Mouse (Mus musculus) MEL (cell line): ENCODE measurements around the gene Tbc1d1. TPM values are rescaled to one million over a fixed set of nuclear protein-coding genes. Genes with fewer than 3 reads are reported as not detected.

Source experiments
- DNase-seq: peaks from one replicate; pipeline ENCODE4 v3.0.0; 2011; ENCODE audit warnings: low read depth, low spot score
- H3K27ac ChIP-seq: 2 replicates; pipeline ENCODE4 v1.5.1; 2012; ENCODE audit warnings: low read depth, mild to moderate bottlenecking, control low read depth, low read length, moderate library complexity; ENCODE audit not compliant: control insufficient read depth
- H3K27me3 ChIP-seq, 2 experiments: fragments of 150-350 bp in 1 of 2; sonication (generic) in 1 of 2; 2 replicates each; pipeline ENCODE4 v1.6.1; 2012; ENCODE audit warnings: low read length in 2 of 2, mild to moderate bottlenecking in 2 of 2, improper control_type of control experiment in 1 of 2, moderate library complexity in 1 of 2; ENCODE audit not compliant: insufficient read depth in 2 of 2, control insufficient read depth in 1 of 2
- H3K36me3 ChIP-seq, 2 experiments: 2 replicates each; pipeline ENCODE4 v1.6.1; 2012 to 2014; ENCODE audit warnings: low read length in 2 of 2, improper control_type of control experiment in 1 of 2, inconsistent platforms in 1 of 2, mild to moderate bottlenecking in 1 of 2; ENCODE audit not compliant: insufficient read depth in 2 of 2, control insufficient read depth in 1 of 2
- H3K4me1 ChIP-seq, 2 experiments: fragments of 150-350 bp in 1 of 2; sonication (generic) in 1 of 2; 2 replicates each; pipeline ENCODE4 v1.6.1; 2012; ENCODE audit warnings: low read length in 2 of 2, improper control_type of control experiment in 1 of 2, mild to moderate bottlenecking in 1 of 2; ENCODE audit not compliant: insufficient read depth in 2 of 2, control insufficient read depth in 1 of 2
- H3K4me3 ChIP-seq, 2 experiments: fragments of 150-350 bp in 1 of 2; sonication (generic) in 1 of 2; 2 replicates each; pipeline ENCODE4 v1.5.1; 2012; ENCODE audit warnings: low read depth in 2 of 2, low read length in 2 of 2, mild to moderate bottlenecking in 2 of 2, moderate library complexity in 2 of 2, control low read depth in 1 of 2, improper control_type of control experiment in 1 of 2; ENCODE audit not compliant: control insufficient read depth in 1 of 2, insufficient read depth in 1 of 2
- H3K79me2 ChIP-seq: 2 replicates; pipeline ENCODE4 v1.6.1; 2012; ENCODE audit warnings: mild to moderate bottlenecking, low read length, moderate library complexity; ENCODE audit not compliant: control insufficient read depth, poor library complexity, insufficient read depth
- H3K9ac ChIP-seq: 2 replicates; pipeline ENCODE4 v1.6.1; 2012; ENCODE audit warnings: low read depth, mild to moderate bottlenecking, control low read depth, low read length, moderate library complexity; ENCODE audit not compliant: control insufficient read depth, poor library complexity, severe bottlenecking
- H3K9me3 ChIP-seq: fragments of 150-350 bp; sonication (generic); replicated peaks from 2 replicates; pipeline ENCODE4 v1.6.1; 2012; ENCODE audit warnings: mild to moderate bottlenecking, low read length, improper control_type of control experiment, moderate library complexity; ENCODE audit not compliant: insufficient read depth
- CHD2 ChIP-seq: IDR thresholded peaks from 2 replicates; pipeline ENCODE4 v1.6.1; 2011; ENCODE audit warnings: low read length, improper control_type of control experiment
- KAT2A ChIP-seq: conservative IDR thresholded peaks from 2 replicates; pipeline ENCODE4 v1.6.1; 2012; ENCODE audit warnings: low read depth, low read length, improper control_type of control experiment, inconsistent platforms
- MXI1 ChIP-seq: IDR thresholded peaks from 2 replicates; pipeline ENCODE4 v1.6.1; 2011; ENCODE audit warnings: mild to moderate bottlenecking, low read depth, low read length, improper control_type of control experiment
- NELFE ChIP-seq: IDR thresholded peaks from 2 replicates; pipeline ENCODE4 v1.6.1; 2011; ENCODE audit warnings: low read depth, low read length, improper control_type of control experiment
- POLR2AphosphoS2 ChIP-seq: IDR thresholded peaks from 2 replicates; pipeline ENCODE4 v1.6.1; 2011; ENCODE audit warnings: low read length, improper control_type of control experiment
- SMC3 ChIP-seq: IDR thresholded peaks from 2 replicates; pipeline ENCODE4 v1.6.1; 2011; ENCODE audit warnings: low read depth, low read length, improper control_type of control experiment
- TAL1 ChIP-seq: IDR thresholded peaks from 2 replicates; pipeline ENCODE4 v1.6.1; 2012; ENCODE audit warnings: mild to moderate bottlenecking, inconsistent platforms, low read length, moderate library complexity, mixed read lengths
- UBTF ChIP-seq: IDR thresholded peaks from 2 replicates; pipeline ENCODE4 v1.6.1; 2012; ENCODE audit warnings: low read depth, mild to moderate bottlenecking, inconsistent platforms, low read length, improper control_type of control experiment, moderate library complexity, borderline replicate concordance; ENCODE audit not compliant: insufficient read depth
- ZKSCAN1 ChIP-seq: IDR thresholded peaks from 2 replicates; pipeline ENCODE4 v1.6.1; 2012; ENCODE audit warnings: low read depth, mild to moderate bottlenecking, inconsistent platforms, low read length, improper control_type of control experiment, moderate library complexity
- ZMIZ1 ChIP-seq: IDR thresholded peaks from 2 replicates; pipeline ENCODE4 v1.6.1; 2012; ENCODE audit warnings: low read depth, mild to moderate bottlenecking, inconsistent platforms, low read length, improper control_type of control experiment, moderate library complexity
- polyA plus RNA-seq, 2 experiments: library from polyadenylated mRNA; stranded (reverse) in 1 of 2; unstranded in 1 of 2; fragments of >175 nt in 1 of 2; fragments of >200 nt in 1 of 2; gene quantifications; 2 replicates each; pipeline versions ENCODE4 v1.2.1 to v1.2.4; 2012; ENCODE audit warnings: low replicate concordance in 2 of 2, low read depth in 1 of 2; ENCODE audit not compliant: insufficient read length in 2 of 2, insufficient read depth in 1 of 2, missing spikeins in 1 of 2
- total RNA-seq: library from RNA; depleted of rRNA; stranded (reverse); fragments of 300-350 nt; gene quantifications from 2 replicates; pipeline ENCODE4 v1.2.3, GENCODE M21; 2012

The Tbc1d1 gene
- total and polyA plus RNA-seq, 3 experiments = 22.5 to 24.4 TPM; not detected in 1

GRCm38 (mm10) chr5:64313481-64313880, 157.4 kb downstream of the Tbc1d1 start:
- no peak overlapping the region for H3K27ac ChIP-seq
- no peaks in the 10 kb centered on the region for H3K79me2 ChIP-seq
- TF ChIP-seq MXI1 (no peak), ZMIZ1 (no peak), SMC3 (0 out of 2 replicates have a peak, but pooled peaks have one; percentile 11), POLR2AphosphoS2 (no peak), KAT2A (no peak)
- no peaks in the 10 kb centered on the region for H3K27me3 ChIP-seq
- no peaks in the 10 kb centered on the region for H3K4me1 ChIP-seq
- H3K4me3 ChIP-seq = no peak overlapping the region
- no peak for DNase-seq
- H3K9me3 ChIP-seq = no peaks in the 10 kb centered on the region
- H3K9ac ChIP-seq = no peak overlapping the region
- H3K36me3 ChIP-seq = no peaks in the 10 kb centered on the region

- Histone ChIP-seq H3K4me3 (no peak overlapping the region), H3K9me3 (no peaks in the 10 kb centered on the region), H3K79me2 (no peaks in the 10 kb centered on the region), H3K36me3 (no peaks in the 10 kb centered on the region; a peak in 1 of 4 replicates), H3K9ac (no peak overlapping the region), H3K27ac (no peak overlapping the region), H3K27me3 (no peaks in the 10 kb centered on the region), H3K4me1 (no peaks in the 10 kb centered on the region)
- no peak for TF ChIP-seq TAL1
- TF ChIP-seq UBTF = no peak
- DNase-seq = no peak
These were observed 158.4 kb downstream of the Tbc1d1 start for GRCm38 (mm10) chr5:64314288-64315052.

GRCm38 (mm10) chr5:64315088-64315487, 159.0 kb downstream of the Tbc1d1 start:
- Histone ChIP-seq H3K27me3 (no peaks in the 10 kb centered on the region), H3K4me1 (no peaks in the 10 kb centered on the region), H3K27ac (no peak overlapping the region), H3K36me3 (no peaks in the 10 kb centered on the region; a peak in 1 of 4 replicates), H3K79me2 (no peaks in the 10 kb centered on the region), H3K9ac (no peak overlapping the region), H3K9me3 (no peaks in the 10 kb centered on the region)
- no peak for DNase-seq
- TF ChIP-seq SMC3 = no peak
- no peak for TF ChIP-seq NELFE
- no peak for TF ChIP-seq CHD2
- TF ChIP-seq ZKSCAN1 = no peak
- TF ChIP-seq, all 39 proteins: peak for 0
- H3K4me3 ChIP-seq = no peak overlapping the region
